Mouse (Mus musculus): ENCODE data around the gene Elfn1.
A peak's percentile ranks its signal among the peaks of the same experiment; 100 is the strongest.

The Elfn1 gene

GRCm38 (mm10) chr5:139910755-139911300 is 3.1 kb downstream of the Elfn1 start:
- no peak for DNase-seq (ENCODE audit: low spot score in 2 of 2)

- no peak for DNase-seq (ENCODE audit: low spot score in 2 of 2)
Observed at GRCm38 (mm10) chr5:139911506-139911905, 3.8 kb downstream of the Elfn1 start.

- no peak for DNase-seq (ENCODE audit: low spot score in 2 of 2)
Observed at GRCm38 (mm10) chr5:139912121-139912771, 4.5 kb downstream of the Elfn1 start.

GRCm38 (mm10) chr5:139921666-139922065 is 13.9 kb downstream of the Elfn1 start:
- DNase-seq (ENCODE audit: low spot score in 2 of 2) = no peak

GRCm38 (mm10) chr5:139923867-139924266 is 16.1 kb downstream of the Elfn1 start:
- no peak for DNase-seq (ENCODE audit: low spot score in 2 of 2)

GRCm38 (mm10) chr5:139930102-139930501 is 22.4 kb downstream of the Elfn1 start:
- no peak for DNase-seq (ENCODE audit: low spot score in 2 of 2)

GRCm38 (mm10) chr5:139930927-139931351 is 23.2 kb downstream of the Elfn1 start:
- no peak for DNase-seq (ENCODE audit: low spot score in 2 of 2)

- no peak for DNase-seq (ENCODE audit: low spot score in 2 of 2)
Observed at GRCm38 (mm10) chr5:139931947-139932540, 24.3 kb downstream of the Elfn1 start.

- no peak for DNase-seq (ENCODE audit: low spot score in 2 of 2)
Observed at GRCm38 (mm10) chr5:139932595-139933271, 25.0 kb downstream of the Elfn1 start.

GRCm38 (mm10) chr5:139933476-139933875 is 25.7 kb downstream of the Elfn1 start:
- DNase-seq (ENCODE audit: low spot score in 2 of 2) = peak; percentile 28 to 33

GRCm38 (mm10) chr5:139936431-139936830 is 28.7 kb downstream of the Elfn1 start:
- no peak for DNase-seq (ENCODE audit: low spot score in 2 of 2)

GRCm38 (mm10) chr5:139944697-139945096 is 37.0 kb downstream of the Elfn1 start:
- no peak for DNase-seq (ENCODE audit: low spot score in 2 of 2)

GRCm38 (mm10) chr5:139945715-139946364 is 38.1 kb downstream of the Elfn1 start:
- no peak for DNase-seq (ENCODE audit: low spot score in 2 of 2)

- no peak for DNase-seq (ENCODE audit: low spot score in 2 of 2)
Observed at GRCm38 (mm10) chr5:139947446-139947845, 39.7 kb downstream of the Elfn1 start.

GRCm38 (mm10) chr5:139948552-139948951 is 40.8 kb downstream of the Elfn1 start:
- DNase-seq (ENCODE audit: low spot score in 2 of 2) = no peak

- DNase-seq (ENCODE audit: low spot score in 2 of 2) = no peak
Observed at GRCm38 (mm10) chr5:139949363-139949762, 41.6 kb downstream of the Elfn1 start.

GRCm38 (mm10) chr5:139949975-139950578 is 42.3 kb downstream of the Elfn1 start:
- DNase-seq (ENCODE audit: low spot score in 2 of 2) = no peak

- peak in 1 of 2 experiments; percentile 21 for DNase-seq (ENCODE audit: low spot score in 2 of 2)
Observed at GRCm38 (mm10) chr5:139956859-139957258, 49.1 kb downstream of the Elfn1 start.

- DNase-seq (ENCODE audit: low spot score in 2 of 2) = no peak
Observed at GRCm38 (mm10) chr5:139959741-139960140, 52.0 kb downstream of the Elfn1 start.

- no peak for DNase-seq (ENCODE audit: low spot score in 2 of 2)
Observed at GRCm38 (mm10) chr5:139964391-139964790, 56.6 kb downstream of the Elfn1 start.

- DNase-seq (ENCODE audit: low spot score in 2 of 2) = no peak
Observed at GRCm38 (mm10) chr5:139965596-139965995, 57.9 kb downstream of the Elfn1 start.

Data from spleen, postnatal 14 days (tissue).